21 mouse cellular contexts compared by ENCODE assay signal in genomic region chr4:100258462-100258861, GRCm38 (mm10).
DNase-seq lines count a peak whose midpoint lies in the region; ATAC-seq and TF ChIP-seq lines count a peak whose summit lies in the region.
"Had no signal": no experiment of that assay in that cellular context is flagged by ENCODE, and none has a peak within 500 bp of the region (broad histone marks: within the 10 kb centered on the region; RNA-seq: fewer than 3 reads in every experiment).

No protein-coding gene starts in this region.

- H3K4me1 ChIP-seq in intestine, embryonic 16.5 days (ENCODE audit: control insufficient read depth, insufficient read depth, low read length) = 0 out of 2 replicates have a peak, but pooled peaks cover 4% of the 10 kb centered on the region
- H3K4me1 ChIP-seq in intestine, postnatal 0 days (replicated peaks; ENCODE audit: control insufficient read depth, insufficient read depth, low read length) = no peaks in the 10 kb centered on the region
- peaks cover 14% of the 10 kb centered on the region for H3K4me1 ChIP-seq in liver, adult 2 months (ENCODE audit: control insufficient read depth, insufficient read depth, low read length)
- no peaks in the 10 kb centered on the region; the same call in 1 of the 2 replicates for H3K4me1 ChIP-seq in liver, embryonic 11.5 days (replicated peaks; ENCODE audit: control insufficient read depth, insufficient read depth, low read length)
- H3K4me1 ChIP-seq in hindbrain, embryonic 11.5 days (replicated peaks; ENCODE audit: control insufficient read depth, insufficient read depth, low read length) = no peaks in the 10 kb centered on the region
- H3K4me1 ChIP-seq: forebrain, embryonic 13.5 days; neural tube, embryonic 15.5 days had no signal

- H3K79me2 ChIP-seq in liver, adult 2 months (ENCODE audit: control insufficient read depth, insufficient read depth, low read length) = peaks cover 5% of the 10 kb centered on the region; the same call in 1 of the 2 replicates

- no peak overlapping the region for H3K9ac ChIP-seq in intestine, embryonic 16.5 days (ENCODE audit: low read depth, low read length)
- no peak overlapping the region for H3K9ac ChIP-seq in intestine, postnatal 0 days (ENCODE audit: low read depth, low read length)
- no peak overlapping the region for H3K9ac ChIP-seq in liver, adult 2 months (ENCODE audit: low read depth, low read length)
- no peak overlapping the region for H3K9ac ChIP-seq in liver, embryonic 11.5 days (ENCODE audit: low read depth, low read length)
- no peak overlapping the region for H3K9ac ChIP-seq in hindbrain, embryonic 11.5 days (ENCODE audit: low read depth, low read length)
- H3K9ac ChIP-seq: forebrain, embryonic 13.5 days; neural tube, embryonic 15.5 days had no signal

- H3K4me2 ChIP-seq in intestine, embryonic 16.5 days (ENCODE audit: low read depth, low read length) = no peak overlapping the region
- H3K4me2 ChIP-seq in intestine, postnatal 0 days (replicated peaks; ENCODE audit: low read depth) = no peak overlapping the region
- H3K4me2 ChIP-seq in liver, embryonic 11.5 days = no peak overlapping the region
- H3K4me2 ChIP-seq in hindbrain, embryonic 11.5 days (replicated peaks; ENCODE audit: low read depth, low read length) = no peak overlapping the region
- H3K4me2 ChIP-seq: forebrain, embryonic 13.5 days; neural tube, embryonic 15.5 days had no signal

- no peaks in the 10 kb centered on the region for H3K27me3 ChIP-seq in intestine, embryonic 16.5 days (replicated peaks; ENCODE audit: control insufficient read depth, insufficient read depth, low read length)
- no peaks in the 10 kb centered on the region for H3K27me3 ChIP-seq in intestine, postnatal 0 days (replicated peaks; ENCODE audit: control insufficient read depth, insufficient read depth, low read length)
- H3K27me3 ChIP-seq in liver, adult 2 months (ENCODE audit: control insufficient read depth, insufficient read depth, low read length) = no peaks in the 10 kb centered on the region
- no peaks in the 10 kb centered on the region for H3K27me3 ChIP-seq in liver, embryonic 11.5 days (replicated peaks; ENCODE audit: control insufficient read depth, insufficient read depth, low read length)
- H3K27me3 ChIP-seq in hindbrain, embryonic 11.5 days (ENCODE audit: control insufficient read depth, insufficient read depth, low read length) = no peaks in the 10 kb centered on the region
- H3K27me3 ChIP-seq: forebrain, embryonic 13.5 days; neural tube, embryonic 15.5 days had no signal

- 70% methylated on average over 5 of the region's 5 CpGs for WGBS in intestine, embryonic 16.5 days
- 57% methylated on average over 5 of the region's 5 CpGs for WGBS in intestine, postnatal 0 days
- 24% methylated on average over 5 of the region's 5 CpGs for WGBS in liver, adult 2 months
- WGBS in liver, embryonic 11.5 days = 72% methylated on average over 5 of the region's 5 CpGs
- 85% methylated on average over 5 of the region's 5 CpGs for WGBS in hindbrain, embryonic 11.5 days

- H3K27ac ChIP-seq in intestine, embryonic 16.5 days (ENCODE audit: low read length) = no peak overlapping the region
- H3K27ac ChIP-seq in intestine, postnatal 0 days (ENCODE audit: low read depth, low read length) = no peak overlapping the region
- no peak overlapping the region; the same call in 1 of the 2 replicates for H3K27ac ChIP-seq in liver, adult 2 months (replicated peaks; ENCODE audit: insufficient read depth, low read depth, low read length)
- H3K27ac ChIP-seq in liver, embryonic 11.5 days (ENCODE audit: low read depth, low read length) = no peak overlapping the region
- no peak overlapping the region for H3K27ac ChIP-seq in hindbrain, embryonic 11.5 days (ENCODE audit: low read depth, low read length)
- H3K27ac ChIP-seq: forebrain, embryonic 13.5 days; gastrocnemius, adult 2 months; heart, embryonic 10.5 days; left cerebral cortex, adult 2 months; midbrain, embryonic 10.5 days; neural tube, embryonic 15.5 days had no signal

- peak; percentile 86 for DNase-seq in liver, adult 2 months (ENCODE audit: extremely low read depth, low read depth, low spot score)
- DNase-seq in liver, embryonic 11.5 days (ENCODE audit: low spot score) = no peak
- peak; percentile 25 for DNase-seq in lung, postnatal 36 days
- no peak for DNase-seq in lung, postnatal 10 days
- DNase-seq in hindbrain, embryonic 11.5 days (ENCODE audit: low spot score) = no peak
- DNase-seq: adrenal gland, postnatal 25 days; cerebellum, adult 8-10 months; cerebellum, postnatal 36 days; gastrocnemius, adult 2 months; lung, postnatal 4 days; thymus, adult 2 months had no signal

- no peaks in the 10 kb centered on the region for H3K36me3 ChIP-seq in intestine, embryonic 16.5 days (ENCODE audit: control insufficient read depth, insufficient read depth, low read length)
- H3K36me3 ChIP-seq in intestine, postnatal 0 days (ENCODE audit: control insufficient read depth, insufficient read depth) = no peaks in the 10 kb centered on the region
- no peaks in the 10 kb centered on the region for H3K36me3 ChIP-seq in liver, adult 2 months (ENCODE audit: control insufficient read depth, insufficient read depth, low read length)
- H3K36me3 ChIP-seq in liver, embryonic 11.5 days (ENCODE audit: control insufficient read depth, insufficient read depth, low read length) = no peaks in the 10 kb centered on the region
- no peaks in the 10 kb centered on the region for H3K36me3 ChIP-seq in hindbrain, embryonic 11.5 days (ENCODE audit: control insufficient read depth, insufficient read depth, low read length)
- H3K36me3 ChIP-seq: heart, embryonic 10.5 days; midbrain, embryonic 10.5 days; neural tube, embryonic 15.5 days had no signal

- ATAC-seq in intestine, embryonic 16.5 days = peak; percentile 62; the same call in 1 of the 2 replicates
- ATAC-seq in intestine, postnatal 0 days = no peak
- ATAC-seq in liver, embryonic 11.5 days (replicated peaks; ENCODE audit: low FRiP score) = no peak
- ATAC-seq in megakaryocyte progenitor cell, adult 5-6 weeks (replicated peaks; ENCODE audit: poor library complexity) = peak; percentile 89
- ATAC-seq in hindbrain, embryonic 11.5 days (ENCODE audit: low FRiP score) = no peak
- ATAC-seq: CD4-positive, CD25-positive, alpha-beta regulatory T cell, adult 4 months; forebrain, embryonic 13.5 days; hindbrain, embryonic 16.5 days had no signal

- no peak for TF ChIP-seq POLR2A in liver, adult 2 months (IDR thresholded peaks at IDR 0.05; ENCODE audit: extremely low read depth, insufficient read depth, low read length)

- H3K9me3 ChIP-seq in intestine, embryonic 16.5 days (ENCODE audit: control insufficient read depth, low read length) = no peaks in the 10 kb centered on the region
- H3K9me3 ChIP-seq in intestine, postnatal 0 days (ENCODE audit: control insufficient read depth) = no peaks in the 10 kb centered on the region
- H3K9me3 ChIP-seq in liver, embryonic 11.5 days (ENCODE audit: control insufficient read depth, low read length) = no peaks in the 10 kb centered on the region
- H3K9me3 ChIP-seq in hindbrain, embryonic 11.5 days (ENCODE audit: control insufficient read depth, low read length) = no peaks in the 10 kb centered on the region
- H3K9me3 ChIP-seq: forebrain, embryonic 13.5 days; heart, embryonic 10.5 days; midbrain, embryonic 10.5 days; neural tube, embryonic 15.5 days had no signal

- no peak overlapping the region for H3K4me3 ChIP-seq in intestine, embryonic 16.5 days (ENCODE audit: low read length)
- H3K4me3 ChIP-seq in intestine, postnatal 0 days (ENCODE audit: low read depth, low read length) = no peak overlapping the region
- no peak overlapping the region for H3K4me3 ChIP-seq in liver, adult 2 months (ENCODE audit: insufficient read depth, low read depth, low read length)
- no peak overlapping the region for H3K4me3 ChIP-seq in liver, embryonic 11.5 days (ENCODE audit: low read depth, low read length)
- H3K4me3 ChIP-seq in hindbrain, embryonic 11.5 days (ENCODE audit: low read depth, low read length) = no peak overlapping the region
- H3K4me3 ChIP-seq: forebrain, embryonic 13.5 days; gastrocnemius, adult 2 months; heart, embryonic 10.5 days; left cerebral cortex, adult 2 months; midbrain, embryonic 10.5 days; neural tube, embryonic 15.5 days had no signal

- no peak for TF ChIP-seq CTCF in intestine, postnatal 0 days (IDR thresholded peaks at IDR 0.05; ENCODE audit: low read depth)
- TF ChIP-seq CTCF in liver, adult 2 months (IDR thresholded peaks at IDR 0.05; ENCODE audit: low read depth, low read length) = no peak

Comparison
In these comparisons a context has a peak if more than half of its experiments do, and no peak if none do; other contexts are left out.
1. ATAC-seq: peak in intestine, embryonic 16.5 days (single experiment) and megakaryocyte progenitor cell, adult 5-6 weeks (single experiment); none in intestine, postnatal 0 days (single experiment), liver, embryonic 11.5 days (single experiment) and hindbrain, embryonic 11.5 days (single experiment).
2. DNase-seq: peak in liver, adult 2 months (single experiment) and lung, postnatal 36 days (single experiment); none in liver, embryonic 11.5 days (single experiment), lung, postnatal 10 days (single experiment) and hindbrain, embryonic 11.5 days (single experiment).